Mouse (Mus musculus) stomach, embryonic 15.5 days (tissue): ENCODE results near the gene Gm37240. TPM values are rescaled to one million over a fixed set of nuclear protein-coding genes. Genes with fewer than 3 reads are reported as not detected.

Experiments used
- ATAC-seq: fragments of 200-750 bp; cut with Nextera tagmentation; 2 replicates; pipeline ENCODE4 v1.8.0; 2017; ENCODE audit warnings: low read depth, moderate number of reproducible peaks, moderate TSS enrichment; ENCODE audit not compliant: insufficient read depth, low FRiP score
- H3K27ac ChIP-seq: fragments of 300-500 bp; sonication (generic); 2 replicates; pipeline ENCODE4 v1.5.1; 2015; ENCODE audit warnings: mild to moderate bottlenecking, inconsistent platforms
- H3K27me3 ChIP-seq: fragments of 300-500 bp; sonication (generic); replicated peaks from 2 replicates; pipeline ENCODE4 v1.6.1; 2015; ENCODE audit warnings: inconsistent platforms
- H3K36me3 ChIP-seq: fragments of 300-500 bp; sonication (generic); 2 replicates; pipeline ENCODE4 v1.6.1; 2015; ENCODE audit warnings: inconsistent platforms
- H3K4me1 ChIP-seq: fragments of 300-500 bp; sonication (generic); 2 replicates; pipeline ENCODE4 v1.6.1; 2015; ENCODE audit warnings: inconsistent platforms
- H3K4me2 ChIP-seq: fragments of 300-500 bp; sonication (generic); 2 replicates; pipeline ENCODE4 v1.6.1; 2015; ENCODE audit warnings: mild to moderate bottlenecking, inconsistent platforms
- H3K4me3 ChIP-seq: fragments of 300-500 bp; sonication (generic); replicated peaks from 2 replicates; pipeline ENCODE4 v1.5.1; 2015; ENCODE audit warnings: inconsistent platforms
- H3K9ac ChIP-seq: fragments of 300-500 bp; sonication (generic); 2 replicates; pipeline ENCODE4 v1.6.1; 2015; ENCODE audit warnings: inconsistent platforms
- H3K9me3 ChIP-seq: fragments of 300-500 bp; sonication (generic); 2 replicates; pipeline ENCODE4 v1.6.1; 2016; ENCODE audit warnings: inconsistent platforms
- WGBS: fragments of 180-500 bp; shearing (Covaris S2); methylation state at CpG from one replicate; pipeline ENCODE4 v1.1.7; 2015; 5-methylcytosine and 5-hydroxymethylcytosine counted together
- polyA plus RNA-seq: library from polyadenylated mRNA; unstranded; fragments of >200 nt; fragmentation: Nextera tagmentation; extraction: Ambion mirVana; gene quantifications from 2 replicates; pipeline ENCODE4 v1.2.1, GENCODE M21; 2015

Gene Gm37240
- polyA plus RNA-seq, 1 experiment from 2014 or later, result 8.6 TPM

- no peak overlapping the region for H3K4me2 ChIP-seq
- no peak overlapping the region for H3K4me3 ChIP-seq
- H3K36me3 ChIP-seq, result no peaks in the 10 kb centered on the region
- ATAC-seq, result no peak
- no peak overlapping the region for H3K27ac ChIP-seq
- H3K27me3 ChIP-seq, result no peaks in the 10 kb centered on the region
- WGBS, result 87% methylated on average over 2 of the region's 2 CpGs
- H3K9me3 ChIP-seq, result no peaks in the 10 kb centered on the region
- no peak overlapping the region for H3K9ac ChIP-seq
- no peaks in the 10 kb centered on the region for H3K4me1 ChIP-seq
These were observed 1044.5 kb downstream of the Gm37240 start for GRCm38 (mm10) chr3:84842793-84843192.

DNA sequence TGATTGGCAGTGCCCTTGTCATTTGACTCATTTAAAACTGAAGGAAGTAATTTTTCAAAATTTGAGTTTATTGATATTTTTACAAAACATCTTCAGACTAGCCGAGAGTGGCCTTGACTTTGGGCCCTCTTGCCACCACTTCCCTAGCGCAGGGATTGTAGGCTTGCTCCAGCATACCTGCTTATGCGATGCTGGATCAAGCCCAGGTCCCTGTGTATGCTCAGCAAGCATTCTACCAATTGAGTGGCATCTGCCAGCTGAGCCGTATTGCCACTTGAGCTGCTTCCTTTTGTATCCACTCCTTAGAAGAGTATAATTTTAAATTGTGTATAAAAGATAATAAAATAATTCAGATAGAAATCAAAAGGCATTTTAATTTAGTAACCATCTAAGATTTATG, 1046.0 kb downstream of the Gm37240 start:
- Histone ChIP-seq H3K36me3 (no peaks in the 10 kb centered on the region), H3K4me1 (no peaks in the 10 kb centered on the region), H3K9me3 (no peaks in the 10 kb centered on the region), H3K27ac (no peak overlapping the region), H3K9ac (no peak overlapping the region), H3K4me3 (no peak overlapping the region), H3K4me2 (no peak overlapping the region), H3K27me3 (no peaks in the 10 kb centered on the region)
- ATAC-seq, result no peak
- 90% methylated on average over 4 of the region's 4 CpGs for WGBS

GRCm38 (mm10) chr3:84839499-84839898, 1047.8 kb downstream of the Gm37240 start:
- H3K9ac ChIP-seq, result no peak overlapping the region
- WGBS, result 64% methylated on average over 5 of the region's 5 CpGs
- no peak overlapping the region for H3K4me3 ChIP-seq

GRCm38 (mm10) chr3:84837984-84838383, 1049.3 kb downstream of the Gm37240 start:
- H3K27me3 ChIP-seq, result no peaks in the 10 kb centered on the region
- ATAC-seq, result no peak
- no peaks in the 10 kb centered on the region for H3K36me3 ChIP-seq
- 89% methylated on average over 3 of the region's 3 CpGs for WGBS
- H3K27ac ChIP-seq, result no peak overlapping the region
- no peak overlapping the region for H3K4me3 ChIP-seq
- no peak overlapping the region for H3K9ac ChIP-seq
- no peaks in the 10 kb centered on the region for H3K4me1 ChIP-seq
- H3K4me2 ChIP-seq, result no peak overlapping the region
- H3K9me3 ChIP-seq, result no peaks in the 10 kb centered on the region

More at GRCm38 (mm10) chr3:84839499-84839898, 1047.8 kb downstream of the Gm37240 start:
- H3K9me3 ChIP-seq, result no peaks in the 10 kb centered on the region
- no peaks in the 10 kb centered on the region for H3K27me3 ChIP-seq
- H3K4me2 ChIP-seq, result no peak overlapping the region
- no peak overlapping the region for H3K27ac ChIP-seq
- no peak for ATAC-seq
- H3K36me3 ChIP-seq, result no peaks in the 10 kb centered on the region
- H3K4me1 ChIP-seq, result no peaks in the 10 kb centered on the region

- Histone ChIP-seq H3K27ac (no peak overlapping the region), H3K4me1 (no peaks in the 10 kb centered on the region), H3K9ac (no peak overlapping the region), H3K36me3 (no peaks in the 10 kb centered on the region), H3K4me3 (no peak overlapping the region), H3K4me2 (no peak overlapping the region), H3K9me3 (no peaks in the 10 kb centered on the region), H3K27me3 (no peaks in the 10 kb centered on the region)
- 50% methylated on average over 5 of the region's 5 CpGs for WGBS
- no peak for ATAC-seq
These were observed 1051.3 kb downstream of the Gm37240 start for GRCm38 (mm10) chr3:84836029-84836428.

GRCm38 (mm10) chr3:84829366-84829765, 1058.0 kb downstream of the Gm37240 start:
- Histone ChIP-seq H3K9ac (no peak overlapping the region), H3K36me3 (no peaks in the 10 kb centered on the region), H3K9me3 (no peaks in the 10 kb centered on the region), H3K4me3 (no peak overlapping the region), H3K27me3 (no peaks in the 10 kb centered on the region), H3K27ac (no peak overlapping the region), H3K4me2 (no peak overlapping the region), H3K4me1 (no peaks in the 10 kb centered on the region)
- WGBS, result 81% methylated on average over 1 of the region's 1 CpGs
- ATAC-seq, result no peak

GRCm38 (mm10) chr3:84827617-84828016, 1059.7 kb downstream of the Gm37240 start:
- 86% methylated on average over 4 of the region's 4 CpGs for WGBS
- H3K36me3 ChIP-seq, result no peaks in the 10 kb centered on the region
- H3K27ac ChIP-seq, result no peak overlapping the region
- no peaks in the 10 kb centered on the region for H3K4me1 ChIP-seq
- H3K27me3 ChIP-seq, result no peaks in the 10 kb centered on the region
- no peaks in the 10 kb centered on the region for H3K9me3 ChIP-seq
- no peak for ATAC-seq
- H3K9ac ChIP-seq, result no peak overlapping the region
- H3K4me3 ChIP-seq, result no peak overlapping the region
- no peak overlapping the region for H3K4me2 ChIP-seq

- 73% methylated on average over 3 of the region's 3 CpGs for WGBS
- no peak for ATAC-seq
- Histone ChIP-seq H3K4me2 (no peak overlapping the region), H3K27ac (no peak overlapping the region), H3K4me1 (no peaks in the 10 kb centered on the region), H3K9ac (no peak overlapping the region), H3K4me3 (no peak overlapping the region), H3K9me3 (no peaks in the 10 kb centered on the region), H3K27me3 (no peaks in the 10 kb centered on the region), H3K36me3 (no peaks in the 10 kb centered on the region)
These were observed 1060.4 kb downstream of the Gm37240 start for GRCm38 (mm10) chr3:84826938-84827337.

GRCm38 (mm10) chr3:84826405-84826804, 1060.9 kb downstream of the Gm37240 start:
- no peak overlapping the region for H3K4me3 ChIP-seq
- H3K27me3 ChIP-seq, result no peaks in the 10 kb centered on the region
- H3K9ac ChIP-seq, result no peak overlapping the region
- no peaks in the 10 kb centered on the region for H3K4me1 ChIP-seq
- H3K9me3 ChIP-seq, result no peaks in the 10 kb centered on the region
- WGBS, result 75% methylated on average over 3 of the region's 3 CpGs
- no peaks in the 10 kb centered on the region for H3K36me3 ChIP-seq
- no peak overlapping the region for H3K4me2 ChIP-seq
- no peak for ATAC-seq
- no peak overlapping the region for H3K27ac ChIP-seq

- Histone ChIP-seq H3K4me2 (no peak overlapping the region), H3K27ac (no peak overlapping the region), H3K27me3 (no peaks in the 10 kb centered on the region), H3K9ac (no peak overlapping the region), H3K36me3 (no peaks in the 10 kb centered on the region), H3K9me3 (no peaks in the 10 kb centered on the region), H3K4me1 (no peaks in the 10 kb centered on the region), H3K4me3 (no peak overlapping the region)
- no peak for ATAC-seq
- 35% methylated on average over 5 of the region's 5 CpGs for WGBS
These were observed 1061.3 kb downstream of the Gm37240 start for GRCm38 (mm10) chr3:84825990-84826389.

GRCm38 (mm10) chr3:84820654-84821201, 1066.6 kb downstream of the Gm37240 start:
- Histone ChIP-seq H3K27me3 (no peaks in the 10 kb centered on the region), H3K9me3 (no peaks in the 10 kb centered on the region), H3K36me3 (no peaks in the 10 kb centered on the region), H3K9ac (no peak overlapping the region), H3K4me2 (no peak overlapping the region), H3K4me3 (no peak overlapping the region), H3K4me1 (peaks cover 5% of the 10 kb centered on the region), H3K27ac (no peak overlapping the region)
- WGBS, result 73% methylated on average over 2 of the region's 2 CpGs
- no peak for ATAC-seq

- Histone ChIP-seq H3K4me3 (no peak overlapping the region), H3K36me3 (no peaks in the 10 kb centered on the region), H3K4me1 (peaks cover 11% of the 10 kb centered on the region), H3K9me3 (no peaks in the 10 kb centered on the region), H3K9ac (no peak overlapping the region), H3K27ac (no peak overlapping the region), H3K4me2 (no peak overlapping the region), H3K27me3 (no peaks in the 10 kb centered on the region)
- no peak for ATAC-seq
- 75% methylated on average over 1 of the region's 1 CpGs for WGBS
These were observed 1070.4 kb downstream of the Gm37240 start for GRCm38 (mm10) chr3:84816951-84817350.

- peak overlapping the region; percentile 100 for H3K4me3 ChIP-seq
- ATAC-seq, result no peak
- peak overlapping the region; percentile 99 for H3K27ac ChIP-seq
- H3K36me3 ChIP-seq, result no peaks in the 10 kb centered on the region
- no peaks in the 10 kb centered on the region for H3K27me3 ChIP-seq
- WGBS, result under 1% methylated on average over 29 of the region's 29 CpGs
- H3K9me3 ChIP-seq, result no peaks in the 10 kb centered on the region
- peaks cover 11% of the 10 kb centered on the region for H3K4me1 ChIP-seq
- H3K9ac ChIP-seq, result peak overlapping the region; percentile 82
- H3K4me2 ChIP-seq, result peak overlapping the region; percentile 86
These were observed 1071.9 kb downstream of the Gm37240 start for GRCm38 (mm10) chr3:84815461-84815860.
